Mouse (Mus musculus) right cerebral cortex, postnatal 25 days (tissue): ENCODE results near the gene Atxn7l1.

Experiments
- DNase-seq: peaks from one replicate; pipeline ENCODE4 v3.0.0; 2022

The Atxn7l1 gene

GRCm38 (mm10) chr12:33390844-33391560, 243.5 kb downstream of the Atxn7l1 start:
- no peak for DNase-seq

GRCm38 (mm10) chr12:33394804-33395623, 247.5 kb downstream of the Atxn7l1 start, which contains the start of gene Efcab10:
TSS of gene Efcab10 (plus strand) at chr12:33394854.
- peak; percentile 69 for DNase-seq

DNA sequence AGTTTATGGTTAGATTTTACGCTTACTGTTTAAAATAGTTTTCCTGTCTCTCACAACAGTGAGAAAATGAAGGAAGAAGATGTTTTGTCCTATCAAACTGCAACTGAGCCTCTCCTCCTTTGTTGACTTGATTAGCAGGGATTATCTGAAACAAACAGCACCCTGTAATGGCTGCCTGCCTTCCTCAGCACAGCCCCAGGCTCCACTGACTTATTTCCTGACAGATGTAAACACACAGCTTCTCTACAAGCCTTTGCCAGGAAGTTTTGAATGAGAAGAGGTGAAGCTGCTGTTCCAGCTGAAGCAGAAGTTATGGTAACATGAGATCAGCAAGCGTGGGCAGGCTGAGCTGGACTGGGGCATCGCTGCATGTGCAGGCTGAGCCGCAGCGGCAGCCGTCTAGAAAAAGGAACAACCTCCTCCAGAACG, 255.8 kb downstream of the Atxn7l1 start:
- no peak for DNase-seq

DNA sequence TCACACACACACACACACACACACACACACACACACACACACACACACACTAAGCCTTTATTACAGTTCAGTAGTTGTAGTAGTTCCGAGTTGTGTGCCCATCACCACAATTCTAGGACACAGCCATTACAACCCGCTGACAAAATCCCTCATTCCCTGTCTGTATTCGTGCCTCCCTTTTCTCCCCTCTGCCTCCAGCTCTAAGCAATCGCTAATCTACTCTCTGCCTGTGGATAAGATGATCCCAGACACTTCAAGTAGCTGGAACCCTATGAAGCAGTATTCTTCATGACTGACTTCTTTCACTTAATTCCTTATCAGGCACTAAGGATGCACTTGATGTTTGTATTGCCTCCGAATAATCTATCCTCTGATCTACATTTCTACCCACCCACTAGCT, 257.5 kb downstream of the Atxn7l1 start:
- DNase-seq = no peak

GRCm38 (mm10) chr12:33405398-33406026, 258.0 kb downstream of the Atxn7l1 start:
- no peak for DNase-seq

- DNase-seq = no peak
These were observed 264.2 kb downstream of the Atxn7l1 start for GRCm38 (mm10) chr12:33411580-33412151.
